Mouse (Mus musculus) bone marrow, adult 2 months (tissue): ENCODE data around the gene Gpx8.

ENCODE experiments used
- CTCF ChIP-seq: fragments of 200-500 bp; IDR thresholded peaks from 2 replicates; pipeline ENCODE4 v1.5.1; 2011; ENCODE audit warnings: low read length, control low read depth; ENCODE audit not compliant: control insufficient read depth, insufficient read depth
- POLR2A ChIP-seq: fragments of 200-500 bp; IDR thresholded peaks from 2 replicates; pipeline ENCODE4 v1.6.1; 2011; ENCODE audit warnings: low read depth, mild to moderate bottlenecking, control low read depth, low read length, borderline replicate concordance; ENCODE audit not compliant: control insufficient read depth

DNA sequence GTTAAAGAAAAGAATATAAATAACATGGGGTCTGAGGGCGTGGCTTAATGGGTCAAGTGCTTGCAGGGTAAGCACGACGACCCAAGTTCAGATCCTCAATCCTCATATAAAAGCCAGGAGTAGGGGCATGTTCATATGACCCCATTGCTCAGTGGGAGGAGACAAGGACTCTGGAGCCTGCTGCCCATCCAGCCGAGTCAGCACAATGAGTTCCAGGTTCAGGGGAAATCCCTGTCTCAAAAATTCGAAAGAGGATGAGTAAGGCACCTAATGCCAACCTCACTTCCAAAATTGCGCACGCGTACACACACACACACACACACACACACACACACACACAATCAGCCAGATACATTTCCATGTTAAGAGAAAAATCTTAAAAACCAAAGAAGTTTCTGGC is 23.7 kb downstream of the Gpx8 start:
- TF ChIP-seq POLR2A, result no peak
- no peak for TF ChIP-seq CTCF
